Mouse (Mus musculus): ENCODE results near the gene Etnk1. TPM values are rescaled to one million over a fixed set of nuclear protein-coding genes. Genes with fewer than 3 reads are reported as not detected.

Gene Etnk1
- total and polyA plus RNA-seq, 3 experiments = 13.5 to 27.6 (median 27.0) TPM

DNA sequence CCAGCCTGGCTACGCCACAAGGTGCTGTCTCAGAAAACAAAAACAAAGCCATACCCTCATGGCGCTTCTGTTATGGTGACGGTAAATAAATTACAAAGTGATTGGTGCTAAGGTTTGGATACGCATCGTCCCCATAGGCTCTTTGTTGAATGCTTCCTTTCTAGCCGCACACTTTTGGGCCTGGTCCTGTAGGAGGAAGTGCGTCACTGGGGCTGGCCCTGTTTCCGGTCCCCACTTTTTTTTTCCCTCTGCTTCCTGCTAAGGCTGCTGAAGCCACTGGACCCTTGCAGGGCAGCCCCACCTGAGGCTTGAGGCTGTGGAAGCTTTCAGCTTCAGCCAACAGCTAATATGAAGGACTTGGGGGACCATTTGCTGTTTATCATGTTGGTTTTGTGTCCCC, 54.2 kb downstream of the Etnk1 start:
- Histone ChIP-seq H3K36me3 (ENCODE audit: control insufficient read depth, insufficient read depth, low read length) (no peaks in the 10 kb centered on the region), H3K27ac (no peak overlapping the region), H3K79me2 (replicated peaks; ENCODE audit: control insufficient read depth, insufficient read depth, low read length) (no peaks in the 10 kb centered on the region), H3K27me3 (ENCODE audit: control insufficient read depth, insufficient read depth, low read length) (no peaks in the 10 kb centered on the region), H3K9ac (ENCODE audit: low read depth, low read length) (no peak overlapping the region), H3K4me3 (no peak overlapping the region), H3K4me1 (ENCODE audit: control insufficient read depth, insufficient read depth, low read length) (no peaks in the 10 kb centered on the region)
- no peak for DNase-seq
- 71% methylated on average over 8 of the region's 8 CpGs for WGBS
- intact Hi-C loops (cut with DNase I) = no loop called here
- TF ChIP-seq CTCF (IDR thresholded peaks at IDR 0.05) = no peak
- no peak for TF ChIP-seq POLR2A (IDR thresholded peaks at IDR 0.05; ENCODE audit: insufficient read depth, low read depth, low read length)
- no peak for TF ChIP-seq EP300 (IDR thresholded peaks at IDR 0.05; ENCODE audit: insufficient read depth, low read depth, low read length)

GRCm38 (mm10) chr6:143224057-143224456, 57.0 kb downstream of the Etnk1 start:
- Histone ChIP-seq H3K27me3 (ENCODE audit: control insufficient read depth, insufficient read depth, low read length) (no peaks in the 10 kb centered on the region), H3K36me3 (ENCODE audit: control insufficient read depth, insufficient read depth, low read length) (no peaks in the 10 kb centered on the region), H3K27ac (no peak overlapping the region), H3K4me1 (ENCODE audit: control insufficient read depth, insufficient read depth, low read length) (no peaks in the 10 kb centered on the region), H3K4me3 (no peak overlapping the region), H3K79me2 (replicated peaks; ENCODE audit: control insufficient read depth, insufficient read depth, low read length) (no peaks in the 10 kb centered on the region), H3K9ac (ENCODE audit: low read depth, low read length) (no peak overlapping the region)
- DNase-seq = no peak
- WGBS = 71% methylated on average over 11 of the region's 11 CpGs
- intact Hi-C loops (cut with DNase I) = no loop called here
- TF ChIP-seq POLR2A (IDR thresholded peaks at IDR 0.05; ENCODE audit: insufficient read depth, low read depth, low read length) (no peak), CTCF (IDR thresholded peaks at IDR 0.05) (no peak), EP300 (IDR thresholded peaks at IDR 0.05; ENCODE audit: insufficient read depth, low read depth, low read length) (no peak)

- no peaks in the 10 kb centered on the region for H3K36me3 ChIP-seq (ENCODE audit: control insufficient read depth, insufficient read depth, low read length)
- intact Hi-C loops (cut with DNase I) = no loop called here
- WGBS = 77% methylated on average over 6 of the region's 6 CpGs
- no peak overlapping the region for H3K9ac ChIP-seq (ENCODE audit: low read depth, low read length)
- no peaks in the 10 kb centered on the region for H3K27me3 ChIP-seq (ENCODE audit: control insufficient read depth, insufficient read depth, low read length)
- H3K4me3 ChIP-seq = no peak overlapping the region
- TF ChIP-seq CTCF (IDR thresholded peaks at IDR 0.05) (no peak), POLR2A (IDR thresholded peaks at IDR 0.05; ENCODE audit: insufficient read depth, low read depth, low read length) (no peak), EP300 (IDR thresholded peaks at IDR 0.05; ENCODE audit: insufficient read depth, low read depth, low read length) (no peak)
- no peak overlapping the region for H3K27ac ChIP-seq
- H3K79me2 ChIP-seq (replicated peaks; ENCODE audit: control insufficient read depth, insufficient read depth, low read length) = no peaks in the 10 kb centered on the region
- DNase-seq = no peak
- H3K4me1 ChIP-seq (ENCODE audit: control insufficient read depth, insufficient read depth, low read length) = no peaks in the 10 kb centered on the region; the same call in 1 of the 2 replicates
These were observed 57.9 kb downstream of the Etnk1 start for GRCm38 (mm10) chr6:143224885-143225284.

- Histone ChIP-seq H3K27me3 (ENCODE audit: control insufficient read depth, insufficient read depth, low read length) (no peaks in the 10 kb centered on the region), H3K4me1 (ENCODE audit: control insufficient read depth, insufficient read depth, low read length) (no peaks in the 10 kb centered on the region; the same call in 1 of the 2 replicates), H3K9ac (ENCODE audit: low read depth, low read length) (no peak overlapping the region), H3K79me2 (replicated peaks; ENCODE audit: control insufficient read depth, insufficient read depth, low read length) (no peaks in the 10 kb centered on the region), H3K36me3 (ENCODE audit: control insufficient read depth, insufficient read depth, low read length) (no peaks in the 10 kb centered on the region), H3K4me3 (no peak overlapping the region), H3K27ac (no peak overlapping the region)
- no peak for TF ChIP-seq EP300 (IDR thresholded peaks at IDR 0.05; ENCODE audit: insufficient read depth, low read depth, low read length)
- TF ChIP-seq POLR2A (IDR thresholded peaks at IDR 0.05; ENCODE audit: insufficient read depth, low read depth, low read length) = no peak
- no peak for TF ChIP-seq CTCF (IDR thresholded peaks at IDR 0.05)
- WGBS = 59% methylated on average over 5 of the region's 5 CpGs
- no peak for DNase-seq
- intact Hi-C loops (cut with DNase I) = no loop called here
These were observed 61.7 kb downstream of the Etnk1 start for GRCm38 (mm10) chr6:143228696-143229095.

DNA sequence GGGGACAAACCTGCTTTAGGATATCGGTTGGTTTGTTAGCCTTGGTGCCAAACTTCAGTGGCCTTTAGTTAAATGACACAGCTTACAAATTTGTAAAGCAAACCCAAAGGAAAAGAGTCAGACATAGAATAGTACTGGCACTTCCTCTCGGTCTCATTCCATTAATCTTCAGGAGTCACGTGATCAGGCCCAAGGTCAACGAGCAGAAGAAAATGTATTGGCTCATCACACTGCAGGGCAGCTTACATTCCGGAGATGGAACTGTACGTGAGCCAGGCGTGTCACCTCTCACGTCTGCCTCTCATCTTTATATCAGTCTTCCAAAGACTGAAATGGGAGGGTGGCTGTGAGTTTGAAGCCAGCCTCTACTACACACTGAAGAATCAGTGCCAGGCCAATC, 62.9 kb downstream of the Etnk1 start:
- Histone ChIP-seq H3K4me1 (ENCODE audit: control insufficient read depth, insufficient read depth, low read length) (no peaks in the 10 kb centered on the region; the same call in 1 of the 2 replicates), H3K9ac (ENCODE audit: low read depth, low read length) (no peak overlapping the region), H3K27me3 (ENCODE audit: control insufficient read depth, insufficient read depth, low read length) (no peaks in the 10 kb centered on the region), H3K36me3 (ENCODE audit: control insufficient read depth, insufficient read depth, low read length) (no peaks in the 10 kb centered on the region), H3K27ac (no peak overlapping the region), H3K79me2 (replicated peaks; ENCODE audit: control insufficient read depth, insufficient read depth, low read length) (no peaks in the 10 kb centered on the region), H3K4me3 (no peak overlapping the region)
- no peak for DNase-seq
- TF ChIP-seq CTCF (IDR thresholded peaks at IDR 0.05) = no peak
- no peak for TF ChIP-seq EP300 (IDR thresholded peaks at IDR 0.05; ENCODE audit: insufficient read depth, low read depth, low read length)
- no peak for TF ChIP-seq POLR2A (IDR thresholded peaks at IDR 0.05; ENCODE audit: insufficient read depth, low read depth, low read length)
- intact Hi-C loops (cut with DNase I) = no loop called here
- 27% methylated on average over 8 of the region's 8 CpGs for WGBS

GRCm38 (mm10) chr6:143230888-143231287, 63.9 kb downstream of the Etnk1 start:
- DNase-seq = peak in 1 of 2 experiments; percentile 13
- intact Hi-C loops (cut with DNase I) = no loop called here
- WGBS = 76% methylated on average over 2 of the region's 2 CpGs

More at GRCm38 (mm10) chr6:143230888-143231287, 63.9 kb downstream of the Etnk1 start:
- no peaks in the 10 kb centered on the region; the same call in 1 of the 2 replicates for H3K4me1 ChIP-seq (ENCODE audit: control insufficient read depth, insufficient read depth, low read length)
- no peak overlapping the region for H3K27ac ChIP-seq
- H3K36me3 ChIP-seq (ENCODE audit: control insufficient read depth, insufficient read depth, low read length) = no peaks in the 10 kb centered on the region
- H3K4me3 ChIP-seq = no peak overlapping the region
- no peaks in the 10 kb centered on the region for H3K27me3 ChIP-seq (ENCODE audit: control insufficient read depth, insufficient read depth, low read length)
- H3K9ac ChIP-seq (ENCODE audit: low read depth, low read length) = no peak overlapping the region
- no peak for TF ChIP-seq EP300 (IDR thresholded peaks at IDR 0.05; ENCODE audit: insufficient read depth, low read depth, low read length)
- no peak for TF ChIP-seq POLR2A (IDR thresholded peaks at IDR 0.05; ENCODE audit: insufficient read depth, low read depth, low read length)
- no peak for TF ChIP-seq CTCF (IDR thresholded peaks at IDR 0.05)
- H3K79me2 ChIP-seq (replicated peaks; ENCODE audit: control insufficient read depth, insufficient read depth, low read length) = no peaks in the 10 kb centered on the region
